Mouse (Mus musculus): ENCODE results near the gene Chd2.
A peak's percentile ranks its signal among the peaks of the same experiment; 100 is the strongest.

Gene Chd2

GRCm38 (mm10) chr7:73561492-73562055, 19.9 kb upstream of the Chd2 start:
- no peak for DNase-seq (ENCODE audit: low read depth)

DNA sequence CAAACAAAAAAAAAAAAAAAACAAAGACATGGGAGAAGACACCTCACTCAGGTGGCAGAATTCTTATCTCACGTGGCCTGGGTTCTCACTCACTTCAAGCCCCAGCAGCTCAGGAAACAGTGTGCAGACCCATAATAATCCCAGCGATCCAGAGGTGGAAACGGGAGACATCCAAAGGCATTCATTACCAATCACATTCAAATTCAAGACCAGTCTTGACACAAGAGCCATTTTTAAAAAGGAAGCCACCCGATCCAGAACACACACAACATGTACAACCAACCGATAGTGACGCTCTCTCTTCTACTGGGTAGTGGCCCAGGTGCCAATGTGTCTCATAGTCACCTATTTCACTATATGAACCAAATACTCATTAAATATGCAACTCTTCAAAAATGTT, 19.2 kb upstream of the Chd2 start:
- DNase-seq (ENCODE audit: low read depth): no peak

DNA sequence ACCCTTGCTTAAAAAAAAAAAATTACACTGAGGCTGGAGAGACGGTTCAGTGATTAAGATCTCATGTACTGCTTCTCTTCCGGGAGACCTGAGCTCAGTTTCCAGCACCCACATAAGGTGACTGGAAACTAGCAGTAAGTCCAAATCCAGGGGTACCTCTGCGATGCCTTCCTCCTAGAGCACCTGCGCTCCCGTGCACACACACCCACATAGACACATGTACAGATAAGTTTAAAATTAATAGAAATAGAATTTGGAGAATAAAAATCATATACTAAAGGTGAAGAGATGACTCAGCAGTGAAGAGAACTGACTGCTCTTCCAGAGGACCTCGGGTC, 18.2 kb upstream of the Chd2 start:
- DNase-seq (ENCODE audit: low read depth): no peak

GRCm38 (mm10) chr7:73559170-73559852, 17.7 kb upstream of the Chd2 start:
- DNase-seq (ENCODE audit: low read depth): no peak

- DNase-seq (ENCODE audit: low read depth): peak; percentile 100
These were observed 16.9 kb upstream of the Chd2 start for GRCm38 (mm10) chr7:73558293-73559169.

GRCm38 (mm10) chr7:73557671-73558265, 16.1 kb upstream of the Chd2 start:
- DNase-seq (ENCODE audit: low read depth): no peak

DNA sequence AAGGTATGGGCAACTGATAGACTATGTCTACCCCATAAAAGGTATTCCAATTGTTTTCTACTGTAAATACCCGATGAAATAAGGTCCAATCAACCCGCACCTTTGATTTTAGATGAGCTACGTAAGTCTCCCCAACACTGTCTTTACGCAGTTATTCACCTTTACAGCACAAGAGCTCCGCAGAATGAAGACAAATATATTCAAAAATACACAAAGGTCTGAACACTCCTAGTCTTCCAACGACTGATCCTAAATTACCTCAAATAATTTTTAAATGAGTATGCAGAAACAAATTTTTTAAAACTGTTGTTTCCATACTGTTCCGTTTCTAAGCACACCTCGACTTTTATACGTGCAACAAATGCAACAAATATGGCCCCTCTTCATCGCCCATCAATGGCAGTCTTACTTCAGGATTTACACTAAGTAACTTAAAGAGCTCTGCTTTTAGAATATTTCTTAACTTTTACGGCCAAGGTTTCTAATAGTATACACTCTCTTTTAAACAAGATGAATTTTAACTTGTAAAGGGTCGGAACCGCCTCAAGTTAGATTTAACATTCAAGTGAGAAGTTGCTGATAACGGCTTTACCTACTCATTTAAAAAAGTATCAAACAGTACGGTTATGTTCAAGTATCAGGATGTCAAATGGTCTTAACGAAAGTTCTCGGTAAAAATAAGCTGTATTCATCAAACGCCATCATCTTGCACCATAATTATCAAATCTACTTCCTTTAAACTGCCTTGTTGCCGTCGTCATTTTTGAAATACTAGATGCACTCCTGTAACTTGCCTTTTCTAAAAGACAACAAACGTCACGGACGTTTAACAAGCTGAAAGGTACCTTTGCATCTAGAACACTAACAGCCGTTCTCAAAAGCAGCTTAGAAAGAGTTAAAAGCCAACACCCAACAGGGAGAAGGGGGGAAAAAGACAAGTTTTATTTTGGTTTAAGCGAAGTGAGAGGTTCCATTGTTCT, 15.3 kb upstream of the Chd2 start:
- DNase-seq (ENCODE audit: low read depth): no peak

DNA sequence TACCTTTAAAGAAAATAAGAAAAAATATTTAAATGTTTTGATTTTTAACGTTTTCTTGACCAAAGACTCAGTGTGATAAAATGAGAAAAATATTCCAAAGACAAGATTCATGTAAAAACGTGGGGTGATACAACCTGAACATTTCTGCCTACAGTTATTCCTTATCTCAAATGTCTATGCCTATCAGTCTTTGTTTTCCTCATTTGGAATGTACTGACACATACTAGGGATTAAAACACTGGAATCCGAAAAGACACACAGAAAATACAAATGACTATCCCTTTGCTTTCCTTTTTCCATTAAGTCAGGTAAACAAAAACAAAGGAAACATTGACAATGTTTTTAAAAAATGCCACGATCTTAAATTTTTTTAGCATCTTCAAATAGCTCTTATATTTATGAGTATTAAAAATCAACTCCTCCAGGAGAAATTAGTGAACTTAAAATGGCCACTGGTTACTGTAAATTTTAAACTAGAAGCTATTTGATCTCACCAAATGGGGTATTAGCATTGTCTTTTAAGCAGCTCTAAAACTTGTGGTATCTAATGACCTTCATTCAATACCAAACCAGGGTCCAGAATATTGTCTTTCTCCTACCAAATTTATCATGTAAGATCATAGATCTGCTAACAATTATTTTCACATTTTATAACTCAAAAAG, 14.4 kb upstream of the Chd2 start:
- no peak for DNase-seq (ENCODE audit: low read depth)

- no peak for DNase-seq (ENCODE audit: low read depth)
These were observed 13.2 kb upstream of the Chd2 start for GRCm38 (mm10) chr7:73554849-73555248.

GRCm38 (mm10) chr7:73553160-73553559, 11.5 kb upstream of the Chd2 start:
- DNase-seq (ENCODE audit: low read depth): no peak

DNA sequence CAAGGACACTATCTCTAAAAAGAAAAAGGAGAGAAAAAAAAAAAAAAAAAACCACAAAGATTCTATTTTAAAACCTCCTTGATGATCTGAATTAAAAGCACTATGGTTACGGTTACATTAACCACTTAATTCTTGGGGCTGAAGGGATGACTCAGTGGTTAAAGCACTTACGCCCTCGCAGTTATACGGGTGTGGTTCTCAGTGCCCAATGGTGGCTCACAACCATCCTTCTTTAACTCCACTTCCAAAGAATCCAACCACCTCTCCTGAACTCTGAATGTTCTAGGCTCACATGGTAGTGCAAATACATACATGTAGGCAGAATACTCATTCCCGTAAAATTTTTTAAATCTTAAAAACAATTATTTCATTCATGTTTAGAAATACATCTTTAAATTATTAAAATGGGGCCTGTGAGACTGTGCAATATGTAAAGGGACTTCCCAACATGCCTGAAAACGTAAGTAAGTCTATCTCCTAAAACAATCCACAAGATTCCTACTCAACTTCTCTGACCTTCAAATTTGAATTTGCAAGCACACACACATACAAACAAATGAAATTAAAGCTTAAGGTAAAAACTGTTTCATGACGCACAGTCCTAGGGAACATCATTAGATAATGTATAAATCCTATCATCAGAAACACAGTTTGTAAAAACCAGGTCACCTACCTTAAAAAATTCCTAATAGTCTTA, 10.6 kb upstream of the Chd2 start:
- no peak for DNase-seq (ENCODE audit: low read depth)

GRCm38 (mm10) chr7:73551370-73551769, 9.7 kb upstream of the Chd2 start:
- no peak for DNase-seq (ENCODE audit: low read depth)

- no peak for DNase-seq (ENCODE audit: low read depth)
These were observed 6.4 kb upstream of the Chd2 start for GRCm38 (mm10) chr7:73548051-73548450.

- DNase-seq (ENCODE audit: low read depth): no peak
These were observed 5.2 kb upstream of the Chd2 start for GRCm38 (mm10) chr7:73546561-73547510.

GRCm38 (mm10) chr7:73545004-73545403, 3.4 kb upstream of the Chd2 start:
- DNase-seq (ENCODE audit: low read depth): no peak

GRCm38 (mm10) chr7:73542131-73542853, 662 bp upstream of the Chd2 start:
- DNase-seq (ENCODE audit: low read depth): no peak

DNA sequence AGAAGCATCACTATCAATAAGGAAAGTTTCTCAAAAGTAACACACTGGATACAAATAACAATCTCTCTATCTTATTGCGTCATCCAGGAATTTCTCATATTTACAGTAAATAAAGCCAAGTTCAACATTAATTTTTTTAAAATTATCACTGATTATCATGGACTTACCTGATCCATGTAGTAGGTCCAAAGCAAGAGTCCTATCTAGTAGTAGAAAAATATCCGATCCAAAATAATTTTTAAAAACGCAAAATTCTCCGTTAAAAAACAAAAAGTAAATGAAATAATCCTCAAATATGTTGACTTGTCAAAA, 595 bp downstream of the Chd2 start:
- no peak for DNase-seq (ENCODE audit: low read depth)

DNA sequence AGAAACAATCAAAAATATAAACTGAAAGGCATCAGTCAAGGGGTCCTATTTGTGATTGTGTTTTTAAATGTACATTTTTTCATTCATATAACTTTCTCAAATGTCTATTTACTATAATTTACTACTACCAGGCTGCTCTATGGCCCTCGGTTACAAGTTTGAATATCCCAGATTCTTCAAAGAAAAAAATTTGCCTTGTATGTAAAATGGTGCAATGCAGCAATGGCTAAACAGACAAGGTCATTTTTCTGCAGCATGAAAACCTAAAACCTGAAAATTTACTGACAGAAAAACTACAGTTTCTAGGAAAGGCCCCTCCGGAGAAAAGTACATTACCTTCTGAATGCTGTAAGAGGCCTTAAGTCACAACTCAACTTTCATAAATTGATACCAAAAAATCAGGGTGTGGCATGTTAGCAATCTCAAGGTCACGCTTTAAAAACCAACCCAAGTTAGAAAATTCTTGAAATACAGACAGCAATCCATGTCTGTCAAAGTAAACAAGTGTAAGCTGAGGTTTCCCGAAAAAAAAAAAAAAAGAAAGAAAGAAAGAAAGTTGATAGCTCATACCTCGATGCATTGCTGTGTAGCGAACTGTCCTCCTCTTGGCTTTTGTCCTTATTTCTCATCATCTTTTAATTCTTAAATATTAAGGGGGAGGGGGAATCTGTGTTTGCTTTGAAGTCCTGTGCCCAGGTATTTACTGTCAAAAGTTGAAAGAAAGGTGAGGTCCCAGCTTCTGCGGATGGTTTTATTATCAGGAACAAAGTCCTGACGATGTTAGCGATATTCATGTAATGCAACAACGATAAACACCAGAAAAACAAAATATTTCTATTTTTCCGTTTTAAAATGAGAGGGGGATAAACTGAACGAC, 1.2 kb downstream of the Chd2 start:
- no peak for DNase-seq (ENCODE audit: low read depth)

Data from c-Kit-positive CD71-negative TER-119-negative erythroid progenitor cells, embryonic 14.5 days (primary cell).